Mouse (Mus musculus) heart, embryonic 11.5 days (tissue): ENCODE measurements around the gene Ppp2r1b. TPM values are rescaled to one million over a fixed set of nuclear protein-coding genes. Genes with fewer than 3 reads are reported as not detected.
"Not testable (repeated sequence)": the region's sequence is repeated elsewhere in the genome, so short reads cannot be mapped to it uniquely, and the experiment has no call there.

Experiments used
- ATAC-seq: fragments of 200-750 bp; cut with Nextera tagmentation; replicated peaks from 2 replicates; pipeline ENCODE4 v1.8.0; 2017; ENCODE audit warnings: moderate library complexity; ENCODE audit not compliant: insufficient number of reproducible peaks, low FRiP score, low TSS enrichment
- H3K27ac ChIP-seq: fragments of 300-500 bp; sonication (generic); 2 replicates; pipeline ENCODE4 v1.5.1; 2014; ENCODE audit warnings: mild to moderate bottlenecking, low read depth, low read length
- H3K27me3 ChIP-seq: fragments of 300-500 bp; sonication (generic); 2 replicates; pipeline ENCODE4 v1.6.1; 2014; ENCODE audit warnings: mild to moderate bottlenecking, low read length, mixed read lengths; ENCODE audit not compliant: control insufficient read depth, insufficient read depth
- H3K36me3 ChIP-seq: fragments of 300-500 bp; sonication (generic); 2 replicates; pipeline ENCODE4 v1.6.1; 2014; ENCODE audit warnings: mild to moderate bottlenecking, low read length, moderate library complexity, mixed read lengths; ENCODE audit not compliant: control insufficient read depth, insufficient read depth
- H3K4me1 ChIP-seq: fragments of 300-500 bp; sonication (generic); 2 replicates; pipeline ENCODE4 v1.6.1; 2014; ENCODE audit warnings: low read length; ENCODE audit not compliant: control insufficient read depth, insufficient read depth
- H3K4me2 ChIP-seq: fragments of 300-500 bp; sonication (generic); 2 replicates; pipeline ENCODE4 v1.6.1; 2014; ENCODE audit warnings: mild to moderate bottlenecking, moderate library complexity
- H3K4me3 ChIP-seq: fragments of 300-500 bp; sonication (generic); 2 replicates; pipeline ENCODE4 v1.5.1; 2014; ENCODE audit warnings: low read depth, low read length
- H3K9ac ChIP-seq: fragments of 300-500 bp; sonication (generic); 2 replicates; pipeline ENCODE4 v1.6.1; 2014; ENCODE audit warnings: mild to moderate bottlenecking, low read depth, low read length, moderate library complexity
- H3K9me3 ChIP-seq: fragments of 300-500 bp; sonication (generic); replicated peaks from 2 replicates; pipeline ENCODE4 v1.6.1; 2016; ENCODE audit warnings: low read length; ENCODE audit not compliant: control insufficient read depth
- WGBS: fragments of 180-500 bp; shearing (Covaris S2); extraction: QIAGEN DNeasy Blood & Tissue Kit; methylation state at CpG from one replicate; pipeline ENCODE4 v1.1.7; 2014; ENCODE audit not compliant: insufficient replicate concordance; 5-methylcytosine and 5-hydroxymethylcytosine counted together
- polyA plus RNA-seq: library from polyadenylated mRNA; unstranded; fragments of >200 nt; fragmentation: Nextera tagmentation; extraction: Ambion mirVana; gene quantifications from 2 replicates; pipeline ENCODE4 v1.2.1, GENCODE M21; 2014

The Ppp2r1b gene
- polyA plus RNA-seq, 1 experiment from 2014 or later = 63.1 TPM

DNA sequence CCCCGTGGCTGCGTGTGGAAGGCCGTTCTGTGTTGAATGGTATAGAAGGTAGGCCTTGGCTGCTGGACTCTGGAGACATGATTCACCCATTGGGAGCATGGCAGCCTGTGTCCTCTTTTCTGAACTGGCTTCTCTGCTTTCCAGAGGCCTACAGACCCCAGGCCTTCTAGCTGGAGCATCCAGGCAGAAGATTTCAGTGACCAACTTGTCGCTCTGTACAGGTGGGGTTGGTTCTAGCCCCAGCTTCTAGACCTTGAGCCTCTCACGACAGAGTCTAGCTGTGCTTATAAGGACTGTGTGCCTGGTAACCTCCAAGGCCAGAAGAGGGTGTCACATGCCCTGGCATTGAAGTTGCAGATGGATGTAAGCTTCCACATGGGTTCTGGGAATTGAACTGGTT lies 13.6 kb upstream of the Ppp2r1b start:
- ATAC-seq = no peak
- Histone ChIP-seq H3K4me1 (no peaks in the 10 kb centered on the region), H3K9me3 (no peaks in the 10 kb centered on the region), H3K4me3 (no peak overlapping the region), H3K4me2 (no peak overlapping the region), H3K36me3 (peaks cover 3% of the 10 kb centered on the region; the same call in 1 of the 2 replicates), H3K27me3 (no peaks in the 10 kb centered on the region), H3K27ac (no peak overlapping the region), H3K9ac (no peak overlapping the region)
- 90% methylated on average over 5 of the region's 5 CpGs for WGBS

DNA sequence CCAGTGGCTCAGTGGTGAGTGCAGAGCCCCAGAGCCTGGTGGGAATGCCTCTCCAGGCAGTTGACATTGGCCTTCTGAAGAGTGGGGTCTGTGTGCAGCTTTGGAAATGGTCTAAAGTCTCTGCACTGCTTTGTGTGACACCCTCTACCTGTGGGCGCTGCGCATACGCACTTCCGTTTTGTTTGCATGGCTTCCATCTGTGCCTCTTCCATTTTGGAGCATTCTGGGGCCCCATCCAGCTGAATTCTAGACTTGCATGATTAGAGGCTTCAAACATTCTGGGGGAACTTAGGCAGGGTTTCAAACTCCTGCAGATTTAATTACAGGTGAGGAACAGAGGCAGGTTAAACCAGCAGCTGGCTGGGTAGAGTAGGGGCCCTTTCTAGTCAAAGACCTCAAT lies 12.9 kb upstream of the Ppp2r1b start:
- Histone ChIP-seq H3K9me3 (no peaks in the 10 kb centered on the region), H3K4me2 (no peak overlapping the region), H3K4me1 (no peaks in the 10 kb centered on the region), H3K4me3 (no peak overlapping the region), H3K36me3 (peaks cover 3% of the 10 kb centered on the region; the same call in 1 of the 2 replicates), H3K9ac (no peak overlapping the region), H3K27me3 (no peaks in the 10 kb centered on the region), H3K27ac (no peak overlapping the region)
- WGBS = 96% methylated on average over 4 of the region's 4 CpGs
- ATAC-seq = no peak

GRCm38 (mm10) chr9:50832582-50832981 lies 12.5 kb upstream of the Ppp2r1b start:
- H3K36me3 ChIP-seq, H3K4me1 ChIP-seq, H3K4me2 ChIP-seq, H3K27ac ChIP-seq, H3K9me3 ChIP-seq, ATAC-seq, H3K4me3 ChIP-seq, H3K27me3 ChIP-seq, H3K9ac ChIP-seq: not testable (repeated sequence)
- WGBS = 66% methylated on average over 2 of the region's 2 CpGs

GRCm38 (mm10) chr9:50833786-50834185 lies 11.3 kb upstream of the Ppp2r1b start:
- peaks cover 3% of the 10 kb centered on the region; the same call in 1 of the 2 replicates for H3K36me3 ChIP-seq
- no peak overlapping the region for H3K27ac ChIP-seq
- H3K27me3 ChIP-seq = no peaks in the 10 kb centered on the region
- H3K4me1 ChIP-seq = no peaks in the 10 kb centered on the region
- H3K9ac ChIP-seq = no peak overlapping the region
- H3K4me3 ChIP-seq = no peak overlapping the region
- 67% methylated on average over 8 of the region's 8 CpGs for WGBS
- ATAC-seq = no peak
- H3K9me3 ChIP-seq = no peaks in the 10 kb centered on the region
- no peak overlapping the region for H3K4me2 ChIP-seq

- Histone ChIP-seq H3K4me1 (no peaks in the 10 kb centered on the region), H3K9ac (no peak overlapping the region), H3K4me2 (no peak overlapping the region), H3K9me3 (no peaks in the 10 kb centered on the region), H3K4me3 (no peak overlapping the region), H3K36me3 (peaks cover 3% of the 10 kb centered on the region; the same call in 1 of the 2 replicates), H3K27ac (no peak overlapping the region), H3K27me3 (no peaks in the 10 kb centered on the region)
- WGBS = 85% methylated on average over 10 of the region's 10 CpGs
- no peak for ATAC-seq
Observed at GRCm38 (mm10) chr9:50835068-50835705, 9.9 kb upstream of the Ppp2r1b start.

DNA sequence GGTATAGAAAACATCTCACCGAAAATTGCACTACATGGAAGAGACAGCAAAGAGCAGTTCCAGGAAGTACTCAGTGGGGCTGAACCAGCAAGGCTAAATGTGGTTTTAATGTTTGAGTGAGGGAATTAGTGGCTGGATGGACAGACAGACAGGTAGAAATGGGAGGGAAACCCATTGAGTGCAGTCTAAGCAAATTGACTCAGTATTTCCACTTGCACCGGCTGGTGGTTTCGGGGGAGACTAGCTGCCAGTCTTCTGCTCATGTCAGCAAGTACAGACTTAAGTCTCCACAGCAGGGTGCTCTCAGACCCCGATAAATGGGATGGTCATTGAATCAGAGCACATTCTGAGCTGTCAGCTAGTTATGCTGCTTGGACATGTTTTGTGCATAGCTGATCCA lies 9.0 kb upstream of the Ppp2r1b start:
- 90% methylated on average over 4 of the region's 4 CpGs for WGBS
- H3K4me1 ChIP-seq = no peaks in the 10 kb centered on the region

GRCm38 (mm10) chr9:50841079-50841789 lies 3.9 kb upstream of the Ppp2r1b start:
- H3K36me3 ChIP-seq = peaks cover 4% of the 10 kb centered on the region
- no peaks in the 10 kb centered on the region for H3K9me3 ChIP-seq
- no peak overlapping the region for H3K4me2 ChIP-seq
- H3K4me3 ChIP-seq = no peak overlapping the region
- ATAC-seq = no peak
- no peaks in the 10 kb centered on the region for H3K27me3 ChIP-seq
- H3K27ac ChIP-seq = no peak overlapping the region
- 78% methylated on average over 13 of the region's 13 CpGs for WGBS
- H3K4me1 ChIP-seq = no peaks in the 10 kb centered on the region
- no peak overlapping the region for H3K9ac ChIP-seq

More for the DNA sequence above, 9.0 kb upstream of the Ppp2r1b start:
- peaks cover 3% of the 10 kb centered on the region; the same call in 1 of the 2 replicates for H3K36me3 ChIP-seq
- no peak overlapping the region for H3K27ac ChIP-seq
- no peak overlapping the region for H3K4me3 ChIP-seq
- no peak overlapping the region for H3K9ac ChIP-seq
- no peaks in the 10 kb centered on the region for H3K27me3 ChIP-seq
- no peak overlapping the region for H3K4me2 ChIP-seq
- no peak for ATAC-seq
- no peaks in the 10 kb centered on the region for H3K9me3 ChIP-seq

GRCm38 (mm10) chr9:50845547-50845946 lies 446 bp downstream of the Ppp2r1b start:
- H3K36me3 ChIP-seq = peaks cover 4% of the 10 kb centered on the region
- no peaks in the 10 kb centered on the region for H3K27me3 ChIP-seq
- H3K9me3 ChIP-seq = no peaks in the 10 kb centered on the region
- no peak for ATAC-seq
- H3K9ac ChIP-seq = no peak overlapping the region
- H3K4me3 ChIP-seq = no peak overlapping the region
- H3K4me2 ChIP-seq = no peak overlapping the region
- H3K27ac ChIP-seq = no peak overlapping the region
- peaks cover 7% of the 10 kb centered on the region; the same call in 1 of the 2 replicates for H3K4me1 ChIP-seq
- 78% methylated on average over 9 of the region's 9 CpGs for WGBS
